15 mouse cellular contexts compared by ENCODE assay signal in genomic region chr14:115118626-115119025, GRCm38 (mm10). TPM values are rescaled to one million over a fixed set of nuclear protein-coding genes. Genes with fewer than 3 reads are reported as not detected.
"Had no signal": no experiment of that assay in that cellular context is flagged by ENCODE, and none has a peak within 500 bp of the region (broad histone marks: within the 10 kb centered on the region; RNA-seq: fewer than 3 reads in every experiment).

No protein-coding gene starts in this region.

- ATAC-seq: hindbrain, embryonic 16.5 days; inflammation-experienced regulatory T-cells, adult 6 months; liver, embryonic 12.5 days; midbrain, embryonic 13.5 days had no signal

- H3K27me3 ChIP-seq: liver, embryonic 12.5 days; lung, embryonic 15.5 days; megakaryocyte, embryonic 14.5 days; midbrain, embryonic 13.5 days; neural tube, embryonic 12.5 days had no signal

- H3K27ac ChIP-seq: left cerebral cortex, adult 2 months; limb, embryonic 10.5 days; liver, embryonic 12.5 days; lung, embryonic 15.5 days; macrophage; midbrain, embryonic 13.5 days; neural tube, embryonic 12.5 days had no signal

- H3K4me3 ChIP-seq: left cerebral cortex, adult 2 months; limb, embryonic 10.5 days; liver, embryonic 12.5 days; lung, embryonic 15.5 days; megakaryocyte, embryonic 14.5 days; midbrain, embryonic 13.5 days; neural tube, embryonic 12.5 days had no signal

- H3K9me3 ChIP-seq: limb, embryonic 10.5 days; liver, embryonic 12.5 days; lung, embryonic 15.5 days; megakaryocyte, embryonic 14.5 days; midbrain, embryonic 13.5 days; neural tube, embryonic 12.5 days had no signal

- H3K4me2 ChIP-seq: liver, embryonic 12.5 days; lung, embryonic 15.5 days; midbrain, embryonic 13.5 days; neural tube, embryonic 12.5 days had no signal

- DNase-seq: lung, postnatal 14 days; thymus, adult 18-20 months; thymus, postnatal 14 days had no signal

- H3K36me3 ChIP-seq: limb, embryonic 10.5 days; liver, embryonic 12.5 days; lung, embryonic 15.5 days; midbrain, embryonic 13.5 days; neural tube, embryonic 12.5 days had no signal

- H3K4me1 ChIP-seq: limb, embryonic 10.5 days; liver, embryonic 12.5 days; lung, embryonic 15.5 days; megakaryocyte, embryonic 14.5 days; midbrain, embryonic 13.5 days; neural tube, embryonic 12.5 days had no signal

- H3K9ac ChIP-seq: liver, embryonic 12.5 days; lung, embryonic 15.5 days; midbrain, embryonic 13.5 days; neural tube, embryonic 12.5 days had no signal

RNA-seq across cellular contexts. Expression of gene Gpc5, which starts 26.6 kb away (rescaled TPM):
- total RNA-seq: neutrophil, adult 5-6 weeks had no signal
- polyA plus RNA-seq: inflammation-experienced regulatory T-cells, adult 6 months; large intestine, adult 2 months; liver, embryonic 12.5 days; macrophage had no signal
